Mouse (Mus musculus): ENCODE data around the gene Bet1. TPM values are rescaled to one million over a fixed set of nuclear protein-coding genes. Genes with fewer than 3 reads are reported as not detected.

The Bet1 gene
- 82.6 and 84.3 TPM in 2 replicates for polyA plus RNA-seq (2015; fragmentation: Nextera tagmentation; extraction: Ambion mirVana)

DNA sequence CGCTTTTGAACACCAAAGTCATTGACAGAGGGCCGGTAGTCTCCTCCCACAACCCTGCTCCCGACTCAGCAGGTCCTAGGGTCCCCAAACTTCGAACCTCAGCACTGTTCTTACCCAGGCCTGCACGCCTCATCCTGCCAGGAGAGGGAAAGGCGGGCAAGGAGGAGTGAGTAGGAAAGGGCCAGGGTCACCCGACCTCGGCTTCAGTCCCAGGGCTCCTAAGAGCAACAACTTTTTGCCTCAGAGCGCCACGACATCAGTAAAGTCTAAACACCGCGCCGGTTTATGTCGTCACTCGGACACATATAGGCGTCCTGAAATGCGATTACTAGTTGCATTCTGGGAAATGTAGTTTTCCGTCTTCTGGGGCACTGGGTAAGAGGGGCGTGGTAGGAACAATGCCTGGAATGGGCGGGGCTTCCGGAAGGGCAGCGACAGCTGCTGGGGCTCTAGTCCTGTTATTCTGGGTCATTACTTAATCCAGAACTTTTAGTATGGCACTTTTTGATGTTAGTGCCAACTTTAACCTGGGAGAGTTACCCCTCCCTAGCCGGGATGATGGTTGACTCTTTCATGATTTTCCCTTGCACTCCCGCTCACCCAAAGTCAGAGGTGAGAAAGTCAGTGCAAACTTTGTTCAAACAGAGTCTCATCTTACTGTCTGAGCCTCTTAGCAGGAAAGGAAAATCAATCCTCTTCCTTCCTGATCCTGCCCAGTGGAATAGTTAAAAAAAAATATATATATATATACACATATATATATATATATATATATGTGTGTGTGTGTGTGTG, at the start of gene Bet1:
Bet1 (minus strand) TSS at position 310 of the 792 bp plus-strand sequence.
- ATAC-seq (ENCODE audit: insufficient number of reproducible peaks, insufficient read depth, low FRiP score, low TSS enrichment, low read depth): peak; percentile 99
- H3K4me1 ChIP-seq: peaks cover 5% of the 10 kb centered on the region; the same call in 1 of the 2 replicates
- H3K27ac ChIP-seq: peak within 1 kb of the TSS; percentile 64; the same call in 1 of the 2 replicates
- no peaks in the 10 kb centered on the region for H3K9me3 ChIP-seq
- H3K4me3 ChIP-seq: peak within 1 kb of the TSS; percentile 81
- WGBS: 1% methylated on average over 24 of the region's 24 CpGs
- H3K4me2 ChIP-seq: peak within 1 kb of the TSS; percentile 67
- H3K9ac ChIP-seq: peak within 1 kb of the TSS; percentile 85
- H3K36me3 ChIP-seq: no peaks in the 10 kb centered on the region
- no peaks in the 10 kb centered on the region for H3K27me3 ChIP-seq

DNA sequence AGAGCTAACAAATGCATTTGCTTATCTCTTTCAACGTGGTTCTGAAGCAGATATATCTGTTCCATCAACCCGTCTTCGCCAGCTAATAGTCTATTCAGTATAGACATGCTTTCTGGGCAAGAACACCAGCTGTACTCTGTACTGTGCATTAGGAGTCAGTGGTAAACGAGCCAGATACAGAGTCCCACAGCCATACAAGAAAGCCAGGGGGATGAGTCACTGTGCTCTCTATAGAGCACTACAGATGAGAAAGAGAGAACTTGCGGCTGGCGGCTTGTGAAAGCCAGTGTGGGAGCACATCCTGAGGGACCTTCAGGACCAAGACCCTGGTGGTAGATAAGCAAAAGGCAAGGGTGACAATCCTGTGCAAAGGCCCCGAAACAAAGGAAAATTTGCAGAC, 45.5 kb upstream of the Bet1 start:
- Histone ChIP-seq H3K9me3 (no peaks in the 10 kb centered on the region), H3K27ac (no peak overlapping the region), H3K9ac (no peak overlapping the region), H3K4me1 (no peaks in the 10 kb centered on the region), H3K27me3 (no peaks in the 10 kb centered on the region), H3K36me3 (no peaks in the 10 kb centered on the region), H3K4me3 (no peak overlapping the region), H3K4me2 (no peak overlapping the region)
- no peak for ATAC-seq (ENCODE audit: insufficient number of reproducible peaks, insufficient read depth, low FRiP score, low TSS enrichment, low read depth)
- WGBS: 77% methylated on average over 7 of the region's 7 CpGs

DNA sequence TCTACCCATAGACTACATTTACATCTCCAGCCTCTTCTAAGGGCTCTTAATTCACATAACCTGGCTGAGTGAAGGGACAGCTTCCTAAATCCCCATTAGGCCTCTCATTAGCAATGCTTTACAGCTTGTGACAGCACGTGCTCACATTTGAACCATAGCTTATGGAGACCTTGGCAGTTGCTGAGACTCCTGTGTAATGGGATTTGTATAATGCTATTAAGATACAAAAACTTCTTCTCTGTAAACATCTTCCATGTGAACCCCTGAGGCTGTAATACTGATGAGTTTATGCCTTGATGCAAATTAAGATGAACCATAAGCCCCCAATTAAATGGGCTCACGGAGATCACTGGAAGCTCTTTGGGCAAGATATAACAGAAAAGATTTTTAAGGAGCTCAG, 44.4 kb upstream of the Bet1 start:
- no peaks in the 10 kb centered on the region for H3K4me1 ChIP-seq
- no peaks in the 10 kb centered on the region for H3K36me3 ChIP-seq
- no peaks in the 10 kb centered on the region for H3K27me3 ChIP-seq
- no peak for ATAC-seq (ENCODE audit: insufficient number of reproducible peaks, insufficient read depth, low FRiP score, low TSS enrichment, low read depth)
- no peaks in the 10 kb centered on the region for H3K9me3 ChIP-seq
- no peak overlapping the region for H3K27ac ChIP-seq
- WGBS: 37% methylated on average over 2 of the region's 2 CpGs
- H3K9ac ChIP-seq: no peak overlapping the region
- no peak overlapping the region for H3K4me3 ChIP-seq
- H3K4me2 ChIP-seq: no peak overlapping the region

DNA sequence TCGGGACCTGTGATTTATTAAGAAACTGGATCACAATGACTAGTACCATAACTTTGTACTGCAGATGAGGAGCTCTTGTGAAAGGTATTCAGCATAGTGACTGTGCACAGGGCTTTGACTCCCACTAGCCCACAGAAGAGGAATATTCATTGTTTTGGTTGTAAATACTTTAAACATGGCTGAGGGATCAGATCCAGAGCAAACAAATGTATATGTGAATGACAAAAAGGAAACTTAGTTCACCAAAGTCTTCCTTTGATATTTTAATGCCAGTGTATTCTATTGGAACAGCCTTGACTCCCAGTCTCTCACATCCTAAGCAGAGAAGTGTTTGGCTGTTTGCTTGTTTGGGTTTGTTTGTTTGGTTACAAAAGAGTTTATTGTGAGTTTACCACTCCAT, 31.8 kb upstream of the Bet1 start:
- Histone ChIP-seq H3K4me2 (no peak overlapping the region), H3K36me3 (no peaks in the 10 kb centered on the region), H3K27me3 (no peaks in the 10 kb centered on the region), H3K4me3 (no peak overlapping the region), H3K9ac (no peak overlapping the region), H3K27ac (no peak overlapping the region), H3K4me1 (no peaks in the 10 kb centered on the region), H3K9me3 (no peaks in the 10 kb centered on the region)
- WGBS: 83% methylated on average over 1 of the region's 1 CpGs
- ATAC-seq (ENCODE audit: insufficient number of reproducible peaks, insufficient read depth, low FRiP score, low TSS enrichment, low read depth): no peak

DNA sequence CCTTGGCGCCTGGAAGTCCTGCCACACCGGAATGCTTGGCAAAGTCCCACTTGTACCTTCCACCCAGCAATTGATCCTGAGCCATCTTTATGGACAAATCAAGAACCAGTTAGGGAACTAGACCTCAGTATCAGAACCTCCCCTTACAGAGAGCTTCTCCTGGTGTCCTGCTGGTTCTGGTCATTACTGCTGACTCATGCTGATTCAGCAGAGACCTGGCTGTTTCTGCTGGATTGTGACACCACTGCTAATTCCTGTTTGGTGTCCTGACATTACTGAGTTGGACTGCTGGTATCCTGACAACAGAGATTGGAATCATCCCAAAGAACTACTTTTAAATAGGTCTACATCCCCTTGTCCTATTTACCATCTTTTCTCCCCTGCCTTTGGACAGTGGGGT, 3.7 kb upstream of the Bet1 start:
- H3K27ac ChIP-seq: no peak overlapping the region
- no peaks in the 10 kb centered on the region for H3K36me3 ChIP-seq
- no peak overlapping the region for H3K4me2 ChIP-seq
- no peaks in the 10 kb centered on the region for H3K27me3 ChIP-seq
- 84% methylated on average over 2 of the region's 2 CpGs for WGBS
- no peak overlapping the region for H3K9ac ChIP-seq
- H3K4me1 ChIP-seq: peaks cover under 1% of the 10 kb centered on the region; the same call in 1 of the 2 replicates
- H3K9me3 ChIP-seq: no peaks in the 10 kb centered on the region
- no peak for ATAC-seq (ENCODE audit: insufficient number of reproducible peaks, insufficient read depth, low FRiP score, low TSS enrichment, low read depth)
- H3K4me3 ChIP-seq: no peak overlapping the region

DNA sequence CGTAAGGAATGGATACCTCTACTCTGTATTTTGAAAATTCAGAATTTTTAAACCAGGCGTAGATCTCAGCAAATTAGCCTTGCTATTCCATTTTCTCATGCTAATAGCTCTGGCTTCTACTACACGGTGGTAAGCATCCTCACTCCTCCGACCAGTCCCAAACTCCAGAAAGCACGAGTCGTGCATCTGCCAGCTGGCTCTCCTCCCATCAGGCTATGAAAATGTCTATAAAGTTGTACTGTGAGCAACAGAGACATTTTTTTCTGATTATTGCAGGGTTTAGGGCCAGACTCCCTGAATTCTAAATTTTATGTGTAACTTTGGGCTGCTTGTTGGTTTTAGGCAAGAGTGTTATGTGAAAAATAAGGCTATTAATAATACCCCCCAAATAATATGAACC, 14.5 kb downstream of the Bet1 start:
- Histone ChIP-seq H3K36me3 (no peaks in the 10 kb centered on the region), H3K9me3 (no peaks in the 10 kb centered on the region), H3K27me3 (no peaks in the 10 kb centered on the region), H3K27ac (no peak overlapping the region), H3K9ac (no peak overlapping the region), H3K4me1 (no peaks in the 10 kb centered on the region), H3K4me2 (no peak overlapping the region), H3K4me3 (no peak overlapping the region)
- ATAC-seq (ENCODE audit: insufficient number of reproducible peaks, insufficient read depth, low FRiP score, low TSS enrichment, low read depth): no peak
- WGBS: 84% methylated on average over 6 of the region's 6 CpGs

DNA sequence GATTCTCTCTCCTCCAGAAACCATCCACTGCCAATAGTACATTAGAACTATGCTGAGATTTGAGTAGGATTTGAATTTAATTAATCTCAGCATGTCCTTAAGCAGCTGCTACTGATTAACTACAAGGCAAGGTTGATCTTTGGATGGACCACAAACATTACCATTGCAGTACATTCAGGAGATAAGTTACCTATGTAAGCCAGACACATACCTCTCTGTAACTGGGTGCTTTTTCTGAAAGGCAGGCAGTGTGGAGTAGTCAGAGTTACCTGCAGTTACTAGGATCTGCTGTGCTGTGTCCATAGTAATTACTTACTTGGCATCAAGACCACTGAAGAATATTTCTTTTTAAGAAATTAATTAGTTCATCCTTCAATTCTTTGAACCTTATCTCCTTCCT, 17.1 kb downstream of the Bet1 start:
- H3K4me1 ChIP-seq: no peaks in the 10 kb centered on the region
- H3K27ac ChIP-seq: no peak overlapping the region
- H3K27me3 ChIP-seq: no peaks in the 10 kb centered on the region
- H3K36me3 ChIP-seq: no peaks in the 10 kb centered on the region
- H3K4me2 ChIP-seq: no peak overlapping the region
- no peak overlapping the region for H3K9ac ChIP-seq
- H3K4me3 ChIP-seq: no peak overlapping the region
- no peaks in the 10 kb centered on the region for H3K9me3 ChIP-seq
- no peak for ATAC-seq (ENCODE audit: insufficient number of reproducible peaks, insufficient read depth, low FRiP score, low TSS enrichment, low read depth)

DNA sequence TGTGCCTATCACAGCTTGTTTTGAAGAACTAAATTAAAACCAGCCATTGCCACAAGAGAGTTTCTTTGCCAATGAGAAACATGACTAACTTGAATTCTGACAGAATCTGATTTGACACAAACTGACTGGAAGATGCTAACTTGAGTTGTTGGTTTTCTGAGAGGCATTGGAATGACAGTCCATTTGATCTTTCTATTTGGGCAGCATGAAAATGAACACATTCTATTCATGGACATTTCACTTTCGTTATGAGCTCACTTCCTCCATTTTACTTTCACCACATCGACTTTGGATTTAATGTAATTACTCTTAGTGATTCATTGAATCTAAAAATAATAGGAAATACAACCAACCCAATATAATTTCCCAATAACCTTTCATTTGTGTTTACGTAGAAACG, 32.4 kb downstream of the Bet1 start:
- H3K4me3 ChIP-seq: no peak overlapping the region
- no peaks in the 10 kb centered on the region for H3K4me1 ChIP-seq
- H3K9ac ChIP-seq: no peak overlapping the region
- ATAC-seq (ENCODE audit: insufficient number of reproducible peaks, insufficient read depth, low FRiP score, low TSS enrichment, low read depth): no peak
- H3K9me3 ChIP-seq: no peaks in the 10 kb centered on the region
- no peak overlapping the region for H3K27ac ChIP-seq
- H3K4me2 ChIP-seq: no peak overlapping the region
- H3K27me3 ChIP-seq: no peaks in the 10 kb centered on the region
- no peaks in the 10 kb centered on the region for H3K36me3 ChIP-seq
- 66% methylated on average over 4 of the region's 4 CpGs for WGBS

DNA sequence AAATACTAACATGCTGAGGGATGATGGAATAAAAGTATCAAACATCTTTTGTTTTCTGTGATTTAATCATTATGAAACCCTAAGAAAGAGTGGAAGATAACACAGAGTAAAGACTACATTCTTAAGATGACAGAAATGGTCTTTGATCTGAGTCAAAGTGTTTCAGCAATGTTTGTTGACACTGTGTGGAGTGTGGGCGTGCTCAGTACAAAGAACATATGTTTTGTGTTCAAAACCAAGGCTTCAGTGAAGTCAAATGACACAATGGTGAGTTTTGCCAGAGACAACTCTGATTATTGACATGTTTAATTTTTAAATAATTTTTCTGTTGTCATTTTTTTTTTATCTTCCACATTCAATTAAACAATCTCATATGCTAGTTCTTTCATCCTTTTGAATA, 33.9 kb downstream of the Bet1 start:
- no peak overlapping the region for H3K27ac ChIP-seq
- H3K9ac ChIP-seq: no peak overlapping the region
- H3K9me3 ChIP-seq: no peaks in the 10 kb centered on the region
- H3K27me3 ChIP-seq: no peaks in the 10 kb centered on the region
- H3K4me3 ChIP-seq: no peak overlapping the region
- ATAC-seq (ENCODE audit: insufficient number of reproducible peaks, insufficient read depth, low FRiP score, low TSS enrichment, low read depth): no peak
- H3K36me3 ChIP-seq: no peaks in the 10 kb centered on the region
- H3K4me2 ChIP-seq: no peak overlapping the region
- WGBS: 44% methylated on average over 1 of the region's 1 CpGs
- H3K4me1 ChIP-seq: no peaks in the 10 kb centered on the region

DNA sequence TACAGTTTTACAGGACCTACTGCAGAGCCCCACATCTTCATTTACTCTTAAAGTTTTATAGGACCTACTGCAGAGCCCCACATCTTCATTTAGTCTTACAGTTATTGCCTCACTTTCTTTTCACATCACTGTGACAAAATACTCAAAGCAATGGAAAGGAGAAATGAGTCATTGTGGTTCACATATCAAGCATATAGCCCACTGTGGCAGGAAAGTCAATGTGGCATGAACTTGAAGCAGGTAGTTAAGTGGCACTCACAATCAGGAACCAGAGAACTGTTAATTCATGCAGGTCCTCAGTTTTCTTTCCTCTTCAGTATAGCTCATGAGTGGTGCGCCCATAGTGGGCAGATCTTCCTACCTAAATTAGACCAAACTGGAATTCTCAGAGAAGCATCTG, 39.6 kb downstream of the Bet1 start:
- H3K4me2 ChIP-seq: no peak overlapping the region
- H3K27ac ChIP-seq: no peak overlapping the region
- no peak overlapping the region for H3K9ac ChIP-seq
- ATAC-seq (ENCODE audit: insufficient number of reproducible peaks, insufficient read depth, low FRiP score, low TSS enrichment, low read depth): no peak
- H3K4me3 ChIP-seq: no peak overlapping the region
- WGBS: 93% methylated on average over 1 of the region's 1 CpGs
- no peaks in the 10 kb centered on the region for H3K27me3 ChIP-seq
- no peaks in the 10 kb centered on the region for H3K4me1 ChIP-seq
- H3K9me3 ChIP-seq: no peaks in the 10 kb centered on the region
- H3K36me3 ChIP-seq: no peaks in the 10 kb centered on the region

DNA sequence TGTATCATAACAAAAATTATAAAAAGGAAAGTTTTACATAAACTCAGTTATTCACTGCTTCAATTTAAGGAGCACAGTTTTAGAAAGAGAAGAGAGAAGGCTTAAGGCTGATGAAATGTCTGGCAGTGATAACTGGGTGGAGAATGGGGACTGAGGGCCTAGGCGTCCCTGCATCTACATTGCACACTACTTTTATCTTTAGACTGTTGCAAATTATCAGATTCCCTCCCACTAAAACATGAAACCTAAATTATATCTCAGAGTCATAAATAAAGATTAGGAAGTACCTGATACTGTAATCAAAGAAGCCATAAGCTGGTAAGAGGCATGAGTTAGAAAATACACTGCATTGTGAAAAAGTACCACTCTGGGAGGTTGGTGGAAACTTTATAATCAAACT, 45.0 kb downstream of the Bet1 start:
- H3K4me2 ChIP-seq: no peak overlapping the region
- H3K4me3 ChIP-seq: no peak overlapping the region
- no peak for ATAC-seq (ENCODE audit: insufficient number of reproducible peaks, insufficient read depth, low FRiP score, low TSS enrichment, low read depth)
- no peaks in the 10 kb centered on the region for H3K36me3 ChIP-seq
- 74% methylated on average over 1 of the region's 1 CpGs for WGBS
- no peaks in the 10 kb centered on the region for H3K4me1 ChIP-seq
- no peak overlapping the region for H3K9ac ChIP-seq
- H3K9me3 ChIP-seq: no peaks in the 10 kb centered on the region
- H3K27ac ChIP-seq: no peak overlapping the region
- no peaks in the 10 kb centered on the region for H3K27me3 ChIP-seq

DNA sequence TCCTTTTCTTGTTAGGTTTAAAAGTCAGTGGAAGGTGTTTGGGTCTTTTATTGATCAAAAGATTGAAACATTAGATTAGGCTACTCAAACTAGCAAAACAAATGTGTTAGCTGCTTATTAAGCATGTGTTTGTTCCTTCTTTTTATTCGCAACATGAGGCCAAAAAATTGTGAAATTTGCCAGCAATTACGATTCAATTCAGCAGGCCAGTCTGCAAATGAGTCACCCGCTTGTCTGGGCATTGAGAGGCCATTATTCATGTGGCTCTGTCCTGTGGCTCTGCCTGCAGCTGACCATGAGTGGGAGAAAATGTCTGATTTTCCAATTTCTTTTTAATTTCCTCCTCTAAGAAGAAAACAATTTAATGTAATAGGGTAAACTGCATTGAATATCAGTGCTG, 55.8 kb downstream of the Bet1 start:
- Histone ChIP-seq H3K9me3 (no peaks in the 10 kb centered on the region), H3K27me3 (no peaks in the 10 kb centered on the region), H3K4me1 (no peaks in the 10 kb centered on the region), H3K36me3 (no peaks in the 10 kb centered on the region), H3K9ac (no peak overlapping the region), H3K4me3 (no peak overlapping the region), H3K27ac (no peak overlapping the region), H3K4me2 (no peak overlapping the region)
- no peak for ATAC-seq (ENCODE audit: insufficient number of reproducible peaks, insufficient read depth, low FRiP score, low TSS enrichment, low read depth)
- 79% methylated on average over 3 of the region's 3 CpGs for WGBS
